Mouse (Mus musculus) forebrain, embryonic 14.5 days (tissue): ENCODE measurements around the gene Zfp354a. TPM values are rescaled to one million over a fixed set of nuclear protein-coding genes. Genes with fewer than 3 reads are reported as not detected.
"Not testable (repeated sequence)": the region's sequence is repeated elsewhere in the genome, so short reads cannot be mapped to it uniquely, and the experiment has no call there.

ENCODE experiments used
- ATAC-seq: fragments of 200-750 bp; cut with Nextera tagmentation; 2 replicates; pipeline ENCODE4 v1.8.0; 2017; ENCODE audit warnings: mild to moderate bottlenecking, moderate library complexity
- DNase-seq: peaks from one replicate; pipeline ENCODE4 v3.0.0-alpha.2; 2015; ENCODE audit warnings: low spot score
- H3K27ac ChIP-seq: fragments of 300-500 bp; sonication (generic); 2 replicates; pipeline ENCODE4 v1.5.1; 2014; ENCODE audit warnings: low read depth, mild to moderate bottlenecking, control low read depth, low read length, moderate library complexity
- H3K27me3 ChIP-seq: fragments of 300-500 bp; sonication (generic); replicated peaks from 2 replicates; pipeline ENCODE4 v1.6.1; 2014; ENCODE audit warnings: low read length, control low read depth, mixed read lengths; ENCODE audit not compliant: control insufficient read depth, insufficient read depth
- H3K36me3 ChIP-seq: fragments of 300-500 bp; sonication (generic); 2 replicates; pipeline ENCODE4 v1.6.1; 2014; ENCODE audit warnings: low read length, control low read depth; ENCODE audit not compliant: control insufficient read depth, insufficient read depth
- H3K4me1 ChIP-seq: fragments of 300-500 bp; sonication (generic); 2 replicates; pipeline ENCODE4 v1.6.1; 2014; ENCODE audit warnings: antibody characterized with exemption, low read length, control low read depth; ENCODE audit not compliant: control insufficient read depth, insufficient read depth
- H3K4me2 ChIP-seq: fragments of 300-500 bp; sonication (generic); 2 replicates; pipeline ENCODE4 v1.6.1; 2014; ENCODE audit warnings: mild to moderate bottlenecking, control low read depth, low read length
- H3K4me3 ChIP-seq: fragments of 300-500 bp; sonication (generic); 2 replicates; pipeline ENCODE4 v1.5.1; 2014; ENCODE audit warnings: low read depth, low read length, control low read depth
- H3K9ac ChIP-seq: fragments of 300-500 bp; sonication (generic); 2 replicates; pipeline ENCODE4 v1.6.1; 2014; ENCODE audit warnings: mild to moderate bottlenecking, low read length, control low read depth, moderate library complexity
- H3K9me3 ChIP-seq: fragments of 300-500 bp; sonication (generic); replicated peaks from 2 replicates; pipeline ENCODE4 v1.6.1; 2016; ENCODE audit warnings: low read length, control low read depth, mixed read lengths; ENCODE audit not compliant: control insufficient read depth
- WGBS: fragments of 180-500 bp; shearing (Covaris S2); extraction: QIAGEN DNeasy Blood & Tissue Kit; methylation state at CpG from one replicate; pipeline ENCODE4 v1.1.7; 2014; 5-methylcytosine and 5-hydroxymethylcytosine counted together
- polyA plus RNA-seq: library from polyadenylated mRNA; unstranded; fragments of >200 nt; fragmentation: Nextera tagmentation; extraction: Ambion mirVana; gene quantifications from 2 replicates; pipeline ENCODE4 v1.2.1, GENCODE M21; 2014

Zfp354a gene
- 11.1 and 15.0 TPM in 2 replicates for polyA plus RNA-seq

DNA sequence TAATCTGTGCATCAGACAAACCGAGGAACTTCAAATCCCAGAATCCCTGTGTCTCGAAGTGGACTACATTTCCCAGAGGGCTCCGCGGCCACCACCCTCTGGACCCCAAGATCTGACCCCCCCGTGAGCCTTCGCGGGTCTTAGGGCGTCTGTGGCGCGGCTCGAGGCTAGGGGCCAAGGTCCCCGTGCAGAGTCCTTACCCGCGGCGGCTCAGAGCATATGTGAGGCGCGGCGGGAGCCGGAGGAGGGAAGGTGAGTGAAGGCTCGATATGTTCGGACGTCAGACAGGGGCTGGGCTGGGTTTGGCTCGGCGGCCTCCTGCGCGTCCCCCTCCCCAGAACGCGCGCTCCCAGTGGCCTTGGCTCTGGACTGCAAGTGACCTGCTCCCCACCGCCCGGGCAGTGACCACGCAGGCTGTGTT is at the start of gene Zfp354a:
Zfp354a (plus strand) TSS at position 107 of the 421 bp plus-strand sequence.
- WGBS = under 1% methylated on average over 32 of the region's 32 CpGs
- Histone ChIP-seq H3K27me3 (no peaks in the 10 kb centered on the region), H3K27ac (no peak within 1 kb of the TSS), H3K4me2 (peak within 1 kb of the TSS; percentile 69), H3K4me1 (peaks cover 8% of the 10 kb centered on the region), H3K36me3 (0 out of 2 replicates have a peak, but pooled peaks cover 12% of the 10 kb centered on the region), H3K9ac (peak within 1 kb of the TSS; percentile 78), H3K9me3 (no peaks in the 10 kb centered on the region), H3K4me3 (peak within 1 kb of the TSS; percentile 61)
- DNase-seq (peak; percentile 92), ATAC-seq (peak; percentile 90)

GRCm38 (mm10) chr11:51011821-51012220 is 47.2 kb upstream of the Zfp354a start:
- Histone ChIP-seq H3K4me1 (no peaks in the 10 kb centered on the region), H3K27ac (no peak overlapping the region), H3K36me3 (no peaks in the 10 kb centered on the region), H3K4me2 (no peak overlapping the region), H3K27me3 (no peaks in the 10 kb centered on the region), H3K4me3 (no peak overlapping the region), H3K9ac (no peak overlapping the region), H3K9me3 (no peaks in the 10 kb centered on the region)
- peak; percentile 1 for DNase-seq
- 67% methylated on average over 5 of the region's 5 CpGs for WGBS
- ATAC-seq = no peak

GRCm38 (mm10) chr11:51013936-51014335 is 45.1 kb upstream of the Zfp354a start, which contains the start of gene Olfr54:
TSS of gene Olfr54 (plus strand) at chr11:51014236.
- ATAC-seq (no peak), DNase-seq (no peak)
- Histone ChIP-seq H3K4me1 (no peaks in the 10 kb centered on the region), H3K27me3 (no peaks in the 10 kb centered on the region), H3K36me3 (no peaks in the 10 kb centered on the region), H3K9ac (no peak within 1 kb of the TSS), H3K9me3 (no peaks in the 10 kb centered on the region), H3K4me3 (no peak within 1 kb of the TSS), H3K4me2 (no peak within 1 kb of the TSS), H3K27ac (no peak within 1 kb of the TSS)
- 88% methylated on average over 1 of the region's 1 CpGs for WGBS

- DNase-seq (no peak), ATAC-seq (no peak)
- no peak overlapping the region for H3K9ac ChIP-seq
- H3K4me1 ChIP-seq = no peaks in the 10 kb centered on the region
- no peaks in the 10 kb centered on the region for H3K36me3 ChIP-seq
- no peak overlapping the region for H3K4me3 ChIP-seq
- H3K9me3 ChIP-seq = no peaks in the 10 kb centered on the region
- no peak overlapping the region for H3K4me2 ChIP-seq
- WGBS = 40% methylated on average over 2 of the region's 2 CpGs
- no peaks in the 10 kb centered on the region for H3K27me3 ChIP-seq
- H3K27ac ChIP-seq = no peak overlapping the region
Measured at GRCm38 (mm10) chr11:51016341-51016740, 42.7 kb upstream of the Zfp354a start.

GRCm38 (mm10) chr11:51026811-51027210 is 32.2 kb upstream of the Zfp354a start:
- not testable (repeated sequence) for H3K4me2 ChIP-seq, H3K9me3 ChIP-seq, H3K27me3 ChIP-seq, ATAC-seq, DNase-seq, H3K4me3 ChIP-seq, H3K36me3 ChIP-seq, H3K4me1 ChIP-seq, H3K9ac ChIP-seq, H3K27ac ChIP-seq
- 88% methylated on average over 10 of the region's 11 CpGs for WGBS

DNA sequence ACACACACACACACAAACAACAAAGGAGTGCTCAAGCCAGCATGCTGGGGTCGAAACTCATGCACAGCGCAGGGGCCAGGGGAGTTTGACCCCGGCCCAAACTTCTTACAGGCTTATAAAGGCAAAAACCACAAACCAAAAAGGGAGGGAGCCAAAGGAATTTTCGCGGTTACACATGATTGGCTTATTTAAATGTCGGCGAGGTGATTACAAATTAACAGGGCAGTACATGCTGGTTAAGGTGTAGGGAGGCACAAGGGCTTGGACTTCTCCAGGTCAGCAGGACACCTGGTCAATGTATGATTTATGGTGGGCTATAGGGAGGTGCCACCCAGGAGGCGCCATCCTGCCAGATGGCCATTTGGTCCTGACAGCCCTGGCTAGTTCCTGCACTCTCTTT is 29.7 kb upstream of the Zfp354a start:
- H3K4me1 ChIP-seq, H3K9me3 ChIP-seq, DNase-seq, H3K4me2 ChIP-seq, H3K36me3 ChIP-seq, H3K27me3 ChIP-seq, H3K9ac ChIP-seq, H3K27ac ChIP-seq, H3K4me3 ChIP-seq, ATAC-seq: not testable (repeated sequence)
- WGBS = 78% methylated on average over 8 of the region's 8 CpGs

DNA sequence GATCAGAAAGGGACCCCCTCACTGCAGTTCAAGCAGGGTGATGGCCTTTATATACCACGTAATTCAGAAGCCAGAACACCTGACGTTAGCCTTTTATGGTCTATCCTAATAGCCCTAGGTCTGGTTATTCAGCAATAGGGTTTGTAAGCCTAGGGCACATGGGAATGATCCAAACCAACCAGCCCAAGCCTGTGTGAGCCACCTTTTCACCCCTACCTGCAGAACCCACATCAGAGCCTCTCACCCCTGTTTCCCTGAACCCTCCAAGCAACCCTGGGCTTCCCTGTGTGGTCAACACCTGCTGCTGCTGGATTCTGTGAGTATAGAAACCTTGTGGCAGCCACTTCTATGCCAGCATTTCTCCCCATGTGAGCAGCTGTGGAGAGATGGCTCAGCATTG is 28.8 kb upstream of the Zfp354a start:
- Histone ChIP-seq H3K27ac (no peak overlapping the region), H3K9ac (no peak overlapping the region), H3K4me2 (no peak overlapping the region), H3K4me3 (no peak overlapping the region), H3K27me3 (no peaks in the 10 kb centered on the region), H3K36me3 (no peaks in the 10 kb centered on the region), H3K9me3 (no peaks in the 10 kb centered on the region), H3K4me1 (no peaks in the 10 kb centered on the region)
- WGBS = 75% methylated on average over 2 of the region's 2 CpGs
- DNase-seq = no peak
- ATAC-seq = no peak

GRCm38 (mm10) chr11:51032851-51033250 is 26.2 kb upstream of the Zfp354a start:
- no peak overlapping the region for H3K9ac ChIP-seq
- H3K4me3 ChIP-seq = no peak overlapping the region
- no peak overlapping the region for H3K4me2 ChIP-seq
- H3K36me3 ChIP-seq = no peaks in the 10 kb centered on the region
- H3K27ac ChIP-seq = no peak overlapping the region
- 7% methylated on average over 1 of the region's 1 CpGs for WGBS
- no peaks in the 10 kb centered on the region for H3K9me3 ChIP-seq
- H3K4me1 ChIP-seq = no peaks in the 10 kb centered on the region
- H3K27me3 ChIP-seq = no peaks in the 10 kb centered on the region
- no peak for ATAC-seq
- DNase-seq = peak; percentile 70

GRCm38 (mm10) chr11:51034141-51034540 is 24.9 kb upstream of the Zfp354a start:
- H3K36me3 ChIP-seq, H3K27me3 ChIP-seq, H3K9me3 ChIP-seq, H3K4me2 ChIP-seq, H3K4me1 ChIP-seq, DNase-seq, ATAC-seq, H3K4me3 ChIP-seq, H3K9ac ChIP-seq, H3K27ac ChIP-seq: not testable (repeated sequence)
